Mouse (Mus musculus): ENCODE results near the gene Jakmip3.

- TF ChIP-seq CTCF (IDR thresholded peaks at IDR 0.05; ENCODE audit: low read depth, low read length) (no peak), POLR2A (IDR thresholded peaks at IDR 0.05; ENCODE audit: borderline replicate concordance, low read depth, low read length) (no peak)
These were observed 153.3 kb downstream of the Jakmip3 start for GRCm38 (mm10) chr7:139093781-139094180.

Measured in bone marrow macrophage, adult 2 months (primary cell).